Mouse (Mus musculus) thymus, postnatal 10 days (tissue): ENCODE data around the gene Tln2.

ENCODE experiments used
- DNase-seq, 2 experiments: peaks; one replicate each; pipeline ENCODE4 v3.0.0; 2021; ENCODE audit warnings: low spot score in 2 of 2

Gene Tln2

DNA sequence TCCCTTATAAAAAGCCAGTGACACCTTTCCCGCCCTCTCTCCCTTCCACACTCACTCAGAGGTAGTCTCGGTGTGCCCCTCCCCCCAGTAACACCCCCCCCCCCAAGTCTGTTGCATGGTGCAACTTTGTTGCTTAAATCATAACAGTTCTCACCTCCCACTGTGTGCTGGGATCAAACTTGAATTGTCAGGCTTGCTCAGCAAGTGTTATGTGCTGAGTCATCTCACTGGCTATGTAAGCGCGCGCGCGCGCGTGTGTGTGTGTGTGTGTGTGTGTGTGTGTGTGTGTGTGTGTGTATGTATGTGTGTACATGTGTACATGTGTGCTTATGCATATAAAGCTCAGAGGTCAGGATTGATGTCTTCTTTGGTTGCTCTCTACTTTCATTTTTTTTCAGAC, 350.1 kb downstream of the Tln2 start:
- no peak for DNase-seq

DNA sequence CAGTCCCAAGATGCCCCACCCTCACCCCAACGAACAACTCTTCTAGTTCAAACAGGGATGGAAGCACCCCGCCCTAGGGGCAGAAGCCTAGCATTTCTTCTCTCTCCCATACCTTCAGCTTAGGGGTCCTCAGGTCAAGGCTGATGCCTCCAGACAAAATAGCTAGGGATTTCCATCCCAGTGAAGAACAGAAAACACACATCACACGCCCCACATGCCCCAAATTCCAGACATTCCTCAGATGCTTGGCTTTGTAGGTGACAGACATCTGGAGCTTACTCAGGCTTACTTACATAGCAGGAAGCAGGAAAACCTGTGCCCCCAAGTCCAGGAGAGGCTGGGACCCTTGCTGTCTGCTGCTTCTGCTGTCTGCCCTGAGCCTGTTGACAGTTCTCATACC, 351.1 kb downstream of the Tln2 start:
- no peak for DNase-seq

DNA sequence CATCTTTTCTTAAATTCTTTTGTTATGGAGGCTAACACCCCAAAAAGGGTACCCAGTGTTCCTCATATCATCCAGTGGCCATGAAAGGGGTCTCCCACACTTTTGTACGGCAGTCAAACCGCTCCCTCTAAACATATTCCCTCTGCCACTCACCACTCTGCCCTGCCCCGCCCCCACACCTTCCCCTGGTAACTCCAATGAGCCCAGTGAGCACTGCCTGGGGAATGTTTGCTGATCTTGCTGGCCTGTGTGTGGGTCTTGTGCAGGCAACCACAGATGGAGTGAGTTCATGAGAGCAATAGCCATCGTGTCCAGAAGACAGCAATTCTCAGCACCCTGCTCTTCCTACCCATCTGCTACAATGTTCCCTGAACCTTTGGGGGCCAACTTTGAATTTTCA, 354.3 kb downstream of the Tln2 start:
- no peak for DNase-seq

DNA sequence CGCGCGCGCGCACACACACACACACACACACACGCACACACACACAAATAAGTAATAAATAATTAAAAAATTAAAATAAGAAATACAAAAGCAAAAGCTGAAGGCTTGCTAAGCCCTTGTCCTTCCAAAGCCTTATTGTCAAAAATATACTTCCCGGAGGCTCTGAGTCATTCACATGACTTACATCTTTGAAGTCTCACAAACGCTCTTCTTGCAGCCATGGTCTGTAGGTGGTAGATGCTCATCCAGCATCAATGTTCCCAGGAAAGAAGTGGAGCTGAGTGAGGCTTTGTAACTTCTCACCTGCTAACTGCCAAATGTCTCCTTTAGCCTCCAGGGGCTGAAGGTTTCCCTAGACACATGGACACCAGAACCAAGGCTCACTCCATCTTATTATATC, 362.9 kb downstream of the Tln2 start:
- no peak for DNase-seq

DNA sequence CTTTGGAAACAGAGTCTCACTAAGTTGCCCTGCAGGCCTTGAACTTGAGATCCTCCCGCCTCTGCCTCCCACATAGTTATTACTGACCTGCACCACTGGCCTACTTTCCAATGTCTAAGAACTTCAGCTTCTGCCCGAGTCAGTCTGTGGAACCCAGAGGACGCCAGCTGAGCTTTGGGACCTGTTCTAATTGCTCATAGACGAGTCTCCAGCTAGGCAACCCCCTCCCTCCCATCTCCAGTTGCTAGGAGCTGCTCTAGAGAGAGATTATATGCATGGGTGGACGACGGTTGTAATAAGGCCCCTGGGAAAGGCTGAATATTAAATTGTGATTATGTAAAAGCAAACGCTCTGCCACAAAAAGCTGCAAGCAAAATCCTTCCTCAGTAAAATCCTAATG, 364.2 kb downstream of the Tln2 start:
- DNase-seq: no peak

DNA sequence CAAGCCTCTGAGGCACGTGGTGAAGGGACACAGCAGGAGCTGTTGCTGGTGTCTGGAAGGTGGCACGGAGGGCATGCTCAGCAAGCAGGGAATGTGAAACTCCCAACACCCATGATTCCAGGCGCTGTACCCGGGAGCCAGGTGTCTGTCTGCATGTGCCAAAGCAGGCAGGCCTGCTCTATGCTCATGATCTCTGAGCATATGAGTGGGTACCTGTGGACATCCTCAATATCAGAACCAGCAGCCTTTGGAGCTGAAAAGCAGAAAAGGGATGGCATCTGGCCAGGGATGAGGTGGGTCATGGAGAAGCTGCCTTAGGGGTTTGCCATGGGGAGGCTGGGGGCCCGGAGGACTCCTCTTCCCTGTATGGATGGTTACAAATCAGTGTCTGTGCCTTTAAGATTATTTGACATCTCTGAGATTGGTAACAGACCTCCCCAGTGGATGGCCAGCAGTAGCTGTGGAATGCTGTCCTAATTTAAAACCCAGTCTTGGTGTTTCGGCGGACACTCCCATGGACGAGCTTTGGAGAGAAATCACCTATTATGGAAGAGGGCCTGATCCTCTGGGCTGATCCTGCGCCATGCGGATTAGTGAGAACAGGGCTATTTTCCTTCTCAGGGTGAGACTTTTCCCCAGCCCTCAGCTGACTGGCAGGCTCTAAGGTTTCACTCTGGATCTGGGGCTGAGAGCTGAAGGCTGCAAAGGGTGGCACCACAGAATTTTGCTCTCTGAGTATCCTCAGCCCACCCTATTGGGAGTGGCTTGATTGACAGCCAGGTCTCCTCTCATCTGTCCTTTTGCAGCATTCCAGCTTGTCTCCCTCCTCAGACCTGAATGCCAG, 367.8 kb downstream of the Tln2 start:
- no peak for DNase-seq

DNA sequence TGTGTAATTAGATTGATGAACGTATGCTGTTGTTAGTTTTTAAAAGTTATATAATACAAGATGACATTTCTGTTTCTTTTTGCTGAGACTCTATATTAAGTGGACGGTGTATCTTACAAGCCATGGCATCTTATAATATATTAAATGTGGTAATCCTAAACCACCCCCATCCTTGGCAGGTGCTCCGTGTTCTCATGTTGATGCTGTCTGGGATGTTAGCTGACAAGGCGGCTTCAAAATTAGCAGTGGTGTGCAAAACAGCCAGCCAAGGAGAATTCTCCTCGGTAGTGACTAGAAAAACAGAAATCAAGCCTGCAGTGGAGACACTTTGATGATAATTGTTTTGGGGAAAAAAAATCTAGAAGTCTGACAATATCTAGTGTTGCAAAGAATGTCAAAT, 371.8 kb downstream of the Tln2 start:
- DNase-seq: no peak

DNA sequence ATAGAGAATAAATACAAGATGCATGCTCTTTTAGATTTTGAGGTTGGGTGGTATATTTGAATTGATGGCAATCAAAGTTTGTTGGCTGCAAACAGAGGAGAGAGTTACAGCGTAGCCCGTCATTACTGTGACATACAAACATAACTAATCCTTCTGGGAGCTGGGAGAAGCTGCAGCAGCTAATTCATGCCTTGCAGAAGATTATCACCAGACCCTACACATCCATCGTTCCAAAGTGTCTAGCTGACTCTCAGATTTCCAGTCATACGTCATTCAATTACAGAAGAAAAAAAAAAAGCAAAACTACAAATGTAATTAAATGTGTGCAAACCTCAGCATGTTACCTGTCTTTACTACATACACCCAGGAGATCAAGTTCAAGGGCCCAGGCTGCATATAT, 372.3 kb downstream of the Tln2 start:
- no peak for DNase-seq

DNA sequence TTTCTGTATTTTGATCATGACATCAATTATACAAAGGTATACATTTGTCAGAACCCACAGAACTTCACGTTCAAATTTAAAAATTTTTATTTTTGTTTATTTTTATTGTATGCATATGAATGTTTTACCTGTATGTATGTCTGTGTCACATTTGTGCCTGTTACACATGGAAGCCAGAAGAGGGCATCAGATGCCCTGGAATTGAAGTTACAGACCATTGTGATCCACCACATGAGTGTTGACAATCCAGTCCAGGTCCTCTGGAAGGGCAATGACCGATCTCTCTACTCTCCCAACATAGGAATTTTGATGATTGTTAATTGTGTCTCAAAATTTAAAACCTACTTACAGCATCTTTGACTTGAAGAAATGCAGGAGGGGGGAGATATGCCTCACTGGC, 374.9 kb downstream of the Tln2 start:
- DNase-seq: no peak

DNA sequence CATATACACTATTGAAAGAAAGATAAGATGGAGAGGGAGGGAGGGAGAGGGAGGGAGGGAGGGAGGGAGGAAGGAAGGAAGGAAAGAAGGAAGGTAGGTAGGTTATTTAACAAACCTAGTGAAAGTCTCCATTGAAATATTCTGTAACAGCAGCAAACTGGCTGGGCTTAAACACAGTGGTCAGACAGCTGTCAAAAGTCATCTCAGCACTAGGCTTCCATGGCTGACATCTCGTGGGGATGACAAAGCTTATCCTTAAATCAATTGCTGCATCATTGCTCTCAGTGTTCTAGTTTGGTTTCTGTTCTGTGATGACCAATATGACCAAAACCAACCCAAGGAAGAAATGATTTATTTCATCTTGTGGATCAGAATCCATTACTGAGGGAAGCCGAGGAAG, 376.0 kb downstream of the Tln2 start:
- no peak for DNase-seq

DNA sequence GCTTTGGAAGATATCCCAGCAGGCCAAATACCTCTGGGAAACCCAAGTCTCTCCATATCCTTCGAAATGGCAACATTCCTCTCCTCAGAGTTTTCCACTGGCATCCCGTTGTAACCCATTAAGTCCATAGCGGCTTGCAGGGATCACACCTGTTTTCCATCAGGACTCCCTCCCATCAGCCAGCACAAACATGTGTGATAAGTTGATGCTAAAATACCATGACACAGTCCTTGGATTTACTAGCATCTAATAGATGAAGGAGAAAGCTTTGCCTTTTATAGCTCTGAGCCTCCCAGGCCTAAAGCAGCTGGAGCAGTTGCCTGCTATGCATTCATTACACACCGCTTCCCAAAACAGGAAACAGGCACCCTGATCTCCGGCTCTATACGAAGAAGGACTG, 377.5 kb downstream of the Tln2 start:
- DNase-seq: no peak

DNA sequence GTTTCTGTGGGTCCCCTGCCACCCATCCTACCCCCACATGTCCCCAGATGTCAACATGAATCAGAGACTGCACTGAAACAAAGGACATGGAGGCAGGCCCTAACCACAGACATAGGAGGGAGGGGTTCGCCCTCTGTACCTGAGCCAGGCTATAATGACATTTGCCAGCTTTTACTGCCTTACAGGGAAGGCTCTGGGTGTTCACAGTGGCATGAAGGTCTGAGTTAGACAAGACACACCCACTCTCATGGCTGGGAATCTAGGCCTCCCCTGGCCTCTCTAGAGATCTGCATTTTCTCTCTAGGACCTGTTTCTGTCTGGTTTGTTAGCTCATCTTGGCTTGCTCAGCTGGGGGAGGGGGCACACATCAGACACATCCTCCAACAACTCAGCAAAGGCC, 380.8 kb downstream of the Tln2 start:
- DNase-seq: no peak

DNA sequence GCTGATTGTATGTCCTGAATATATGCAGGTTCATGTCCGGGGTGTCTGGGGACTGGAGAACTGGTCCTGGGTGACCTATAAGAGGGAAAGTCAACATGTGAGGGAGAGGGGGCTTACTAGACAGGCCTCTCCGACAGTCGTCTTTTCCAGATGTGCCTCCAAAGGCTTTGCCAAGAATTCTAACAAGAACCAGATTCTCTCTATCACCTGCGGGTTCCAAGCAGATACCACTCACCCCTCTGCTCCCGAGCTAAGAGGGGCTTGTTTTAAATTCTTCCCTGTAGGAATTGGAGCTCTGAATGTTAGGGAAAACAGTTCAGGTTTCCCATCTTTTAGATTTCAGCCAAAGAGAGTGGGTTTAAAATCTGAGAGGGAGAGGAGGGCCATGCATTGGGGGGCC, 381.3 kb downstream of the Tln2 start:
- no peak for DNase-seq

DNA sequence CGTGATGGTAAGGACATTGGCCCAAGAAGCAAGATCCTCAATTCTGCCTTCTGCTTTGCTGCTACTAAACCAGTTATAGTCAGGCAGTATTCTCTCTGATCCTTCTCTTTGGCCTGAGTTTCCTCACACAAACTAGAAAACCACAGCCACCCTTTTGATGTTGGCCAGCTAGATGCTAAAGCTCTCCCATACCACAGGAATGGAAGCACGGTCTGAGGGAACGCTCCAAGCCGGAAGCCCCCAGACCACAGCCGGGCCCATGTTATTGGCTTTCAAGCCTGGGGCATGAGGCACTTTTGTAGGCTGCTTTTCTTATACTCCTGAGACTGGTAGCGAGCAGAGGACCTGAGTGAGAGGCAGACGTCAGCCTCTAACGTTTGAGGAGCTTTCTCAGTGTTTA, 383.4 kb downstream of the Tln2 start:
- DNase-seq: no peak

DNA sequence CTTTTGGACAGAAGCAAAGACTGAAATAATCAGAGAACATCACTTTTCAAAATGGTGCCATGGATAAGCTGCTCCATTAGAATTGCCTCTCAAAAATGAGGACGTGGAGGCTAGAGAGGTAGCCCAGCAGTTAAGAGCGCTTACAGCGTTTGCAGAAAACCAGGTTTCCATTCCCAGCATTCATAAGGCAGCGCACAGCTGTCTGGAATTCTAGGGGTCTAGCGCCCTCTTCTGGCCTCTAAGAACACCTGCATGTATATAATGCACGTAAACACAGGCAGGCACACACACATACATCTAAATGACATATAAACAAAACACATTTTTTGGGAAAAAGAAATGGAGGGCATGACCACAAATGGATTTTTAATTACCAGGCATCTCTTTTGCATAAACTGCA, 385.7 kb downstream of the Tln2 start:
- no peak for DNase-seq

DNA sequence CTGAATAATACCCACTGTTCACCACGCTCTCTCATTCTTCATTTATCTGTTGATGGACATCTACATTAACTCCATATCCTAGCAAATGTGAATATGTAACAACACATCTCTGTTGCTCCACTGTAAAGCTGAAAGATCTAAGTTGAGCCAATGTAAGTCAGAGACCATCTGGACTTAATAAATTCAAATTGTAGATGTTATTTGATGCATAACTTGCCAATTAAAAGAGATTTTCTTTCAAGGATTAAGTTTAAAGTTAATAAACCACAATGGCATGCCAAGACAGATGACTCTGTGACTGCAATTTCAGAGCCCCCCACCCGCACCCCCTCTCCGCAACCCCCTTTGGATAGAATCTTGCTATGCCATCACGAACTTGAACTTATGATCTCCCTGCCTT, 386.3 kb downstream of the Tln2 start:
- no peak for DNase-seq

DNA sequence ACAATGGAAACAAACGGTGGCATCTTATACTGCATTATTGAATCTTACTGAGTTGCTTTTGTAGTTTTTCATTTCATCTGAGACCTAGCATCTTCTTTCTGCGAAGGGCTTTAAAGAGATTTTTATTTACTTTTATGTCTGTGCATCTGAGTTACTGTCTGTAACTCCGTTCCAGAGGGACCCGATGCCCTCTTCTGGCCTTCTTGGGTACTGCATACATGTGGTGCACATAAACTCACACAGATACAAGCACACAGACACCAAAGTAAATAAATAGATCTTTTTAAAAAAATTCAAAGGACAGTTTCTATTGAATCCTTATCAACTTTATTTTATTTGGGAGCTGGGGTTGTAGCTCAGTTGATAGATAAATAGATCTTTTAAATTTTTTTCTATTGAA, 388.1 kb downstream of the Tln2 start:
- no peak for DNase-seq

DNA sequence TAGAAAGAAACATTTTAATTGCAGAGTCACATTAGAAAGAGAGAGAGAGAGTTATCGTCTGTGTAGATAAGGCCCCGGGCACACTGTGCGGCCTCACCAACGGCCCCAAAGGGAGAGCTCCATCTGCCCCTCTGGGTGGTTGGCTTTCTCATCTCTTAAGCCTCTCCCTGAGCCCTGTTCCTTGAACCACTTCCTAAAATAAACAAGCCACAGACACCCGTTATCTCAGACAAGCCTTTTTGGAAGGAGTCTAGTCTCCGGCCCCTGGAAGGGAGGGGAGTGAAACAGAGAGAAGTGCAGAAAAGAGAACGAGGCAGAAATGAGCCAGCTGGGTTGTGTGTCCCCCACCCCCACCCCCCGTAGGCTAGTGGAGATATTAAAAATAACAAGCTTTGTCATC, 388.7 kb downstream of the Tln2 start:
- DNase-seq: no peak

DNA sequence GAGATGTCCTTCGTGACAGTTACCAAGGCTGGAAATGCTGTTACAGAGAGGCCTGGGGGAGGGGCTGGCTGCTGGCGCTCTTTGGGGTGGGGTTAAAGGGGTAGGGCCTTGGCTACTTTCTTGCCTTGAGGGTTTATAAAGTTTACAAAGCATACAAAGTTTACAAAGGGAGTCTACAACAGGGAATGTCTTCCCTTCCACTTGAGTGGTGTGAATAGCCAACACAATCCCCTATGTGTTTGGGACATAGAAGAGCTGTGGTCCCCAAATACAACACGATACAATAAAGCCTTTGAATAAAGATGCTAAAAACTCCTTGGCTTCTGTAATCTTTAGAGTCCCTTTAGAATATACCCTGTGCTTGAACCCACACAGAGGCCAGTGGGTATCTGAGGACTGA, 389.5 kb downstream of the Tln2 start:
- DNase-seq: no peak
